Mouse (Mus musculus): ENCODE measurements around the gene Srsf2. TPM values are rescaled to one million over a fixed set of nuclear protein-coding genes. Genes with fewer than 3 reads are reported as not detected.
A peak's percentile ranks its signal among the peaks of the same experiment; 100 is the strongest.
"Not testable (repeated sequence)": the region's sequence is repeated elsewhere in the genome, so short reads cannot be mapped to it uniquely, and the experiment has no call there.

Gene Srsf2
- polyA plus RNA-seq, 1 experiment from 2014 or later, result 917 TPM

DNA sequence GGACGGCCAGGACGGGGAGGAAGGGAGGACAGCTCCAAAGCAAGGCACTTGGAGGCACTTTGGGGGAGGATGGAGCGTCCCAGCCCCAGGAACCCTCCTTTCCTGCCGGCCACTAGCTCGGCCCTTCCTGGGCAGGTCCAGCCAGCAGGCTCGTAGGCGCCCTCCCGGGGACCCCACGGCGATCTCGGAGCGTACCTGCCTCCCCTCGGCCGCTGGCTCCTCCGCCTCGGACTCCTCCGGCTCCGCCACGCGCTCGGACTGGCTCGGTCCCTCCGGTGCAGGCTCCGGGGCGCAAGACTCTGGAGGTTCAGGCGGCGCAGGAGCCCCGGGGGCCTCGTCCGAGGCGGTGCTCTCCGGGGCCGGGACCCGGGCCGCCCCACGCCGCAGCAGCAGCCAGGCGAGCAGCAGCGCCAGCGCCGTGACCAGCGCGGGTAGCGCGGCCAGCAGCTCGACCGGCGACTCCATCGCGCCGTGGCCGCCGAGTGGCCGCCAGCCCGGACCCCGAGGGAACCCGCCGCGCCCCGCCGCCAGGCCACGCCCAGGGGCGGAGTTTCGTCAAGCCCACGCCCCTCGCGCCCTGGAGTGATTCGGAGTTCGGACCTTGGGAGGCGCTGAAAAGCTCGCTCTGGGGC, 25.2 kb downstream of the Srsf2 start, which contains the start of gene Mxra7:
TSS of gene Mxra7 (minus strand) at position 513 of the 632 bp plus-strand sequence.
- Histone ChIP-seq H3K9ac (ENCODE audit: low read length) (peak within 1 kb of the TSS; percentile 93), H3K27ac (ENCODE audit: low read depth, low read length) (peak within 1 kb of the TSS; percentile 88), H3K4me1 (ENCODE audit: control insufficient read depth, insufficient read depth, low read length) (peaks cover 22% of the 10 kb centered on the region), H3K4me3 (ENCODE audit: low read depth, low read length) (peak within 1 kb of the TSS; percentile 86), H3K36me3 (ENCODE audit: control insufficient read depth, insufficient read depth, low read length) (no peaks in the 10 kb centered on the region), H3K27me3 (ENCODE audit: control insufficient read depth, insufficient read depth, low read length) (no peaks in the 10 kb centered on the region), H3K4me2 (ENCODE audit: low read depth) (peak within 1 kb of the TSS; percentile 90), H3K9me3 (ENCODE audit: control insufficient read depth, low read length) (no peaks in the 10 kb centered on the region)
- under 1% methylated on average over 65 of the region's 71 CpGs for WGBS
- DNase-seq (ENCODE audit: low spot score) (peak; percentile 87), ATAC-seq (ENCODE audit: insufficient read depth, low FRiP score, low TSS enrichment) (peak; percentile 50; the same call in 1 of the 2 replicates)

DNA sequence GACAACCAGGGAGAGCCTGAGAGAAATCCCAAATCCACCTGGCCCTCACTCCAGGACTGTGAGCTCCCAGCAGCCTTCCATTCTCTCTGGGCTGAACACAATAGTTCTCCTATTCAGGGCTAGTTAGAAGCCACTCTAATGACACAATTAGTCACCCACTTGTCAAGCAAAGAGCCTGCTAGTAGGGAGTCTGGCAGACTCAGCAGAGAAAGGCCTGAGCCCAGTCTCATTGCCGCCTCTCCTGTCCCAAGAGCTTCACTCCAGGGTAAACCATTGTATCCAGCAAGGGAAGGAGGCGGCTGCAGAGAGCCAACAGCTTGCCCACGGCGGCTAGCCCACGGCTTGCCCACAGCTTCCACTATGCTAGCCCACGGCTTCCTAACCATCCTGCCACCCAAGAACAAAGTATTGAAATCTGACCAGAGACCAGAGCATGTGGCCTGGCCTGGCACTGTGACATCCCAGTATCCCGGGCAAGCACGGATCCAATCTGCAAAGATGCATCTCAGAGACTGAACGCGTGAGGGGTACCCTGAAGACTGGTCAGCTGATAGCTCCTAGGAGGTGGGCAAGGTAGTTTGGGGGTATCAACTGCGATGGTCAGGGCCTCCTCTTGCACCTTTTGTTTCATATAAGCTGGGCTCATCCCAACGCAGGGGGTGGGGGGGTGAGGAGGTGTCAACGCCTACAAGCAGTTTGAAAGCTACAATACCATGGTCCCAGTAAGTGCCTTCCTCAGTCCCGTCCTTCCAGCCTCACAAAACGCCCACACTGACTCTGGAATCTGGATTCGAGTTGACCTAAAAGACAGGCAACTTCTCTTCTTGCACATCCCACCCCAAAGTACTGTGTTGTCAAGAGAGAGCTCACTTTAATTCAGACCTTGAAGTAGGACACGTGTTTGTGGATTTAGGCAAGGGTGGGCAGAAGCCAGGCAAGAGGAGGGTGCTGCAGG, 26.1 kb downstream of the Srsf2 start:
- peaks cover 27% of the 10 kb centered on the region for H3K4me1 ChIP-seq (ENCODE audit: control insufficient read depth, insufficient read depth, low read length)
- peak; percentile 69 for DNase-seq (ENCODE audit: low spot score)

DNA sequence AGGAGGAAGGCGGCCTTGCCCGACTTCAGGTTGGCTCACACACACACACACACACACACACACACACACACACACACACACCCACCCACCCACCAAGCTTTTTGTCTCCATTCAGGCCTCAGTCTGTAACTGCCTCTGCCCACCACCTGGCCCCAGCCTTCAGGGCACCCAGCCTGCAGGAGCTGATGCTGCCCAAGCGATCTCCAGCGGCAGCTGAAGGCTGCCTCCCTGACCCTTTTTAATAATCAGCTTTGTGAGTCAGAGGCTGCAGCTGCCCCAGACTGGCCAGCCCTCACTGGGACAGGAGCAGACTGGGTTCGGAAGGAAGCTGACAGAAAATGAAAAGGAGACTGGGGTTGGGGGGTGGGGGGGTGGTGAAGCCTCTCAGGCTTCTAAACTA, 27.7 kb downstream of the Srsf2 start:
- no peaks in the 10 kb centered on the region for H3K36me3 ChIP-seq (ENCODE audit: control insufficient read depth, insufficient read depth, low read length)
- H3K4me1 ChIP-seq (ENCODE audit: control insufficient read depth, insufficient read depth, low read length), result peaks cover 32% of the 10 kb centered on the region
- H3K27me3 ChIP-seq (ENCODE audit: control insufficient read depth, insufficient read depth, low read length), result no peaks in the 10 kb centered on the region
- ATAC-seq (ENCODE audit: insufficient read depth, low FRiP score, low TSS enrichment), result peak; percentile 31; the same call in 1 of the 2 replicates
- peak; percentile 41 for DNase-seq (ENCODE audit: low spot score)
- H3K27ac ChIP-seq (ENCODE audit: low read depth, low read length), result peak overlapping the region; percentile 88
- WGBS, result 58% methylated on average over 5 of the region's 5 CpGs
- no peaks in the 10 kb centered on the region for H3K9me3 ChIP-seq (ENCODE audit: control insufficient read depth, low read length)
- H3K4me3 ChIP-seq (ENCODE audit: low read depth, low read length), result 0 out of 2 replicates have a peak overlapping the region, but pooled peaks have one; percentile 9
- peak overlapping the region; percentile 90 for H3K4me2 ChIP-seq (ENCODE audit: low read depth)
- H3K9ac ChIP-seq (ENCODE audit: low read length), result peak overlapping the region; percentile 18; the same call in 1 of the 2 replicates

More for the DNA sequence above, 26.1 kb downstream of the Srsf2 start:
- Histone ChIP-seq H3K4me3 (ENCODE audit: low read depth, low read length) (peak overlapping the region; percentile 86), H3K4me2 (ENCODE audit: low read depth) (peak overlapping the region; percentile 90), H3K27me3 (ENCODE audit: control insufficient read depth, insufficient read depth, low read length) (no peaks in the 10 kb centered on the region), H3K36me3 (ENCODE audit: control insufficient read depth, insufficient read depth, low read length) (no peaks in the 10 kb centered on the region), H3K9ac (ENCODE audit: low read length) (peak overlapping the region; percentile 93), H3K27ac (ENCODE audit: low read depth, low read length) (peak overlapping the region; percentile 88), H3K9me3 (ENCODE audit: control insufficient read depth, low read length) (no peaks in the 10 kb centered on the region)
- WGBS, result 20% methylated on average over 17 of the region's 17 CpGs
- peak; percentile 54 for ATAC-seq (ENCODE audit: insufficient read depth, low FRiP score, low TSS enrichment)

DNA sequence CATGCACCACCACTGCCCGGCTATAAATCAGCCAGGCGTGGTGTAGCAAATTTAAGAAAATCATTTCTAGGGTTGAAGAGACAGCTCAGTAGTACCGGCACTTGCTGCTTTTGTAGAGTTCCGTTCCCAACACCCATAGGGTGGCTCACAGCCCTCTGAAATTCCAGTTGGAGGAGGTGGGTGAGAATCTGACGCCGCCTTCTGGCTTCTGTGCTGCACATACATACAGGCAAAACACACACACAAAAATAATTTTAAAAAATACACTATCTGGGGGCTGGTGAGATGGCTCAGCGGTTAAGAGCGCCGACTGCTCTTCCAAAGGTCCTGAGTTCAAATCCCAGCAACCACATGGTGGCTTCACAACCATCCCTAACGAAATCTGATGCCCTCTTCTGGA, 29.0 kb downstream of the Srsf2 start:
- H3K27me3 ChIP-seq (ENCODE audit: control insufficient read depth, insufficient read depth, low read length); H3K9ac ChIP-seq (ENCODE audit: low read length); H3K9me3 ChIP-seq (ENCODE audit: control insufficient read depth, low read length); H3K4me2 ChIP-seq (ENCODE audit: low read depth); H3K4me3 ChIP-seq (ENCODE audit: low read depth, low read length); H3K36me3 ChIP-seq (ENCODE audit: control insufficient read depth, insufficient read depth, low read length); H3K27ac ChIP-seq (ENCODE audit: low read depth, low read length); ATAC-seq (ENCODE audit: insufficient read depth, low FRiP score, low TSS enrichment); DNase-seq (ENCODE audit: low spot score): not testable (repeated sequence)
- peaks cover 32% of the 10 kb centered on the region for H3K4me1 ChIP-seq (ENCODE audit: control insufficient read depth, insufficient read depth, low read length)
- 95% methylated on average over 10 of the region's 10 CpGs for WGBS

DNA sequence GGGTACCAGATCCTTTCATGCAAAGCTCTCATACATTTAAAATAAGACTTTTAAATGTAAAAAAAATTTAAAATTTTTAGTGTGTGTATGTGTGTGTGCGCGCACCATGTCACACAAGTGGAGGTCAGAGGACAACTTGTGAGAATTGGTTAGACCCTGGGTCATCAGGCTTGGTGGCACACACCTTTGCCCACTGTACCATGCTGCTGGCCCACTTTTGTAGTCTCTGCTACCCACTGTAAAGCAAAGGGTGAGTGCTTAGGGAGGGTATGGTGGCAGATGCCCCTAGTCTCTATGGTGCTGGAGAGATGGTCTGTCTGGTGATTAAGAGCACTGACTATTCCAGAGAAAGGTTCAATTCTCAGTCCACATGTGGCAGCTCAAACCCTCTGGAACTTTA, 29.6 kb downstream of the Srsf2 start:
- H3K27me3 ChIP-seq (ENCODE audit: control insufficient read depth, insufficient read depth, low read length), result no peaks in the 10 kb centered on the region
- H3K4me1 ChIP-seq (ENCODE audit: control insufficient read depth, insufficient read depth, low read length), result peaks cover 35% of the 10 kb centered on the region
- no peak overlapping the region for H3K4me2 ChIP-seq (ENCODE audit: low read depth)
- no peaks in the 10 kb centered on the region for H3K9me3 ChIP-seq (ENCODE audit: control insufficient read depth, low read length)
- H3K4me3 ChIP-seq (ENCODE audit: low read depth, low read length), result no peak overlapping the region
- WGBS, result 99% methylated on average over 2 of the region's 2 CpGs
- no peak overlapping the region for H3K27ac ChIP-seq (ENCODE audit: low read depth, low read length)
- H3K9ac ChIP-seq (ENCODE audit: low read length), result no peak overlapping the region
- DNase-seq (ENCODE audit: low spot score) (no peak), ATAC-seq (ENCODE audit: insufficient read depth, low FRiP score, low TSS enrichment) (no peak)
- H3K36me3 ChIP-seq (ENCODE audit: control insufficient read depth, insufficient read depth, low read length), result no peaks in the 10 kb centered on the region; the same call in 1 of the 2 replicates

DNA sequence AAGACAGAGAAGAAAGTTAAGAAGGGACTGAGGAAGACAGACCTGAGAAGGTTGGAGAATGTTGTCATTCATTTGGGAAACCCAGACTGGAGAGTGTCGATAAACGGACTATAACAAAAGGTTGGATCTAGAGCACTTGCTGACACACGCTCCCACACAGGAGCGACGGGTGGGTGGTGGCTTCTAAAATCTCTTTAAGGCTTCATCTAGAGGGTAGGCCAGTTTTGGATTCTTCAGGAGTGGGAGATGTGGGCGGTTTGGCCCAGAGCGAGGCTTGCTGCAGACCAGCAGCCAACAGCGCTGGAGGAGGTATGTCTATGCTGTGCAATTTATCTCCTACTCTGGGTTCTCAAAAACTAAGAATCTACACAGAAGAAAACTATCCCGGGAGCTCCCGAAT, 30.3 kb downstream of the Srsf2 start:
- ATAC-seq (ENCODE audit: insufficient read depth, low FRiP score, low TSS enrichment) (no peak), DNase-seq (ENCODE audit: low spot score) (no peak)
- Histone ChIP-seq H3K27ac (ENCODE audit: low read depth, low read length) (no peak overlapping the region), H3K4me3 (ENCODE audit: low read depth, low read length) (no peak overlapping the region), H3K4me1 (ENCODE audit: control insufficient read depth, insufficient read depth, low read length) (peaks cover 35% of the 10 kb centered on the region), H3K9me3 (ENCODE audit: control insufficient read depth, low read length) (no peaks in the 10 kb centered on the region), H3K4me2 (ENCODE audit: low read depth) (no peak overlapping the region), H3K9ac (ENCODE audit: low read length) (no peak overlapping the region), H3K36me3 (ENCODE audit: control insufficient read depth, insufficient read depth, low read length) (no peaks in the 10 kb centered on the region; the same call in 1 of the 2 replicates), H3K27me3 (ENCODE audit: control insufficient read depth, insufficient read depth, low read length) (no peaks in the 10 kb centered on the region)
- 95% methylated on average over 10 of the region's 10 CpGs for WGBS

DNA sequence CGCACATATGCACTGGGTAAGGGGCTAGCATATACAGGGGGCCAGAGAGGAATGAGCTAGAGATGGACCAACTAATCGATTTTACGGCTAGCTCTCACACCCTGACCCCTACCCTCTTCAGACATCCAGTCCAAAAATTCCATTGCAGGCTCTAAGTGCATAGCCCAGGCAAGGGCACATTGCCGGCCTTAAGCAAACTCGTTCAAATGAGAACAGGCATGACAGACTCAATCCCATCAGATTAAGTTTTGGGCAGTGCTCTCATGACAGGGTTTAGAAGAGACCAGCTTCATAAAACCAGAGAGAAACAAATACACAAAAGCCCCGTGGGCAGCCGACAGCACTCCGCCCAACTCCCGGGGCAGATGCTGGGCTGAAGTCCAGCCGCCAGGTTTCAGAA, 30.7 kb downstream of the Srsf2 start:
- no peaks in the 10 kb centered on the region for H3K27me3 ChIP-seq (ENCODE audit: control insufficient read depth, insufficient read depth, low read length)
- H3K4me1 ChIP-seq (ENCODE audit: control insufficient read depth, insufficient read depth, low read length), result peaks cover 32% of the 10 kb centered on the region
- ATAC-seq (ENCODE audit: insufficient read depth, low FRiP score, low TSS enrichment) (no peak), DNase-seq (ENCODE audit: low spot score) (no peak)
- no peaks in the 10 kb centered on the region; the same call in 1 of the 2 replicates for H3K36me3 ChIP-seq (ENCODE audit: control insufficient read depth, insufficient read depth, low read length)
- no peak overlapping the region for H3K4me3 ChIP-seq (ENCODE audit: low read depth, low read length)
- H3K9ac ChIP-seq (ENCODE audit: low read length), result no peak overlapping the region
- H3K9me3 ChIP-seq (ENCODE audit: control insufficient read depth, low read length), result no peaks in the 10 kb centered on the region
- no peak overlapping the region for H3K27ac ChIP-seq (ENCODE audit: low read depth, low read length)
- WGBS, result 78% methylated on average over 10 of the region's 10 CpGs
- H3K4me2 ChIP-seq (ENCODE audit: low read depth), result no peak overlapping the region

DNA sequence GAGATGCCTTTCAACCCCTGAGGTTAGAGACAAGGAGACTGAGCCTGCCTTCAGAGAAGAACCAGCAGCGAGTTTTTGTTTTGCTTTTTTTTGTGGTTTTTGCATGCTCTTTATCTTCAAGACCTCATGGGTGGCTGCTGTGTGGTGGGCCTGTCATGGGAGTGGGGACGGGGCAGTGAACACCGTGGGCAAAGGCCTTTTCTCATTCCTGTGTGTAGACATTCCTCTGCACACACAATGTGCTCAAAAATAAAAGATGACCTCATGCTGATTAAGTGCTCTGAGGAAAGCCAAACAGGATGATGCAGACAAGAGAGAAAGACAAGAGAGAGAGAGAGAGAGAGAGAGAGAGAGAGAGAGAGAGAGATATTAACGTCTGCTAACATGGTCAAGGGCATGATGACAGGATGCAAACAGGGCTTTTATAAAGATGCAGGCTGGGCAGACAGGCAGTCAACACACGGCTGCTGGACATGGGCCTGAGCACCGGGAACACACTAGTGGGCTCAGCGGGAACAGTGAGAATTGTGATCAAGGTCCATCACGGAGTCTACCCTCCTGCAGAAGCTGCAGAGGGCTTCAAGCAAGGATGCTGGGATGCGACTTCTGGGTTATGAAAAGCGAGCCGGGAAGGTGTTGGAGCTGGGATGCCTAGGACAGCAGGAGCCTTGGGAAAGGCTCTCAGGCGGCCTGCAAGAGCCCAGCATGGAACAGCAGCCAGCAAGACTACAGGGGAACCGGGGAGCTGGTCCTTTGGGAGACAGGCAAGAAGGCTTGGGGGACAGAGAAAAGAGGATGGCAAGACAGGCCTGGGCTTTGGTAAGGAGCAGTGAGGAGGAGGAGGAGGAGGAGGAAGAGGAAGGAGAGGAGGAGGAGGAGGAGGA, 31.6 kb downstream of the Srsf2 start:
- Histone ChIP-seq H3K27ac (ENCODE audit: low read depth, low read length) (no peak overlapping the region), H3K27me3 (ENCODE audit: control insufficient read depth, insufficient read depth, low read length) (no peaks in the 10 kb centered on the region), H3K36me3 (ENCODE audit: control insufficient read depth, insufficient read depth, low read length) (no peaks in the 10 kb centered on the region; the same call in 1 of the 2 replicates), H3K9ac (ENCODE audit: low read length) (peak overlapping the region; percentile 26), H3K9me3 (ENCODE audit: control insufficient read depth, low read length) (no peaks in the 10 kb centered on the region), H3K4me1 (ENCODE audit: control insufficient read depth, insufficient read depth, low read length) (peaks cover 24% of the 10 kb centered on the region), H3K4me3 (ENCODE audit: low read depth, low read length) (no peak overlapping the region), H3K4me2 (ENCODE audit: low read depth) (no peak overlapping the region)
- no peak for DNase-seq (ENCODE audit: low spot score)
- ATAC-seq (ENCODE audit: insufficient read depth, low FRiP score, low TSS enrichment), result no peak
- WGBS, result 65% methylated on average over 13 of the region's 13 CpGs

Data from neural tube, embryonic 11.5 days (tissue).